Mouse (Mus musculus) brown adipose tissue, adult 24 weeks (tissue): ENCODE results near the gene 1520401A03Rik. TPM values are rescaled to one million over a fixed set of nuclear protein-coding genes. Genes with fewer than 3 reads are reported as not detected.

Source experiments
- H3K27ac ChIP-seq: fragments of 200-500 bp; replicated peaks from 2 replicates; pipeline ENCODE4 v1.5.1; 2012; ENCODE audit warnings: low read depth, mild to moderate bottlenecking, low read length
- H3K4me1 ChIP-seq: fragments of 200-500 bp; 2 replicates; pipeline ENCODE4 v1.6.1; 2012; ENCODE audit warnings: low read length, mixed read lengths; ENCODE audit not compliant: control insufficient read depth, insufficient read depth, insufficient read length
- H3K4me3 ChIP-seq: fragments of 200-500 bp; 2 replicates; pipeline ENCODE4 v1.5.1; 2012; ENCODE audit warnings: low read depth, mild to moderate bottlenecking, low read length, moderate library complexity; ENCODE audit not compliant: insufficient read depth
- polyA plus RNA-seq: library from polyadenylated mRNA; stranded (reverse); fragments of >200 nt; gene quantifications from 2 replicates; pipeline ENCODE4 v1.2.4, GENCODE M21; 2012; ENCODE audit not compliant: missing spikeins, insufficient read depth, insufficient read length

The 1520401A03Rik gene
- polyA plus RNA-seq, 1 experiment = not detected

GRCm38 (mm10) chr17:23699131-23700077 is 23.2 kb downstream of the 1520401A03Rik start:
- H3K27ac ChIP-seq = no peak overlapping the region
- H3K4me3 ChIP-seq = peak overlapping the region; percentile 67
- H3K4me1 ChIP-seq = no peaks in the 10 kb centered on the region

DNA sequence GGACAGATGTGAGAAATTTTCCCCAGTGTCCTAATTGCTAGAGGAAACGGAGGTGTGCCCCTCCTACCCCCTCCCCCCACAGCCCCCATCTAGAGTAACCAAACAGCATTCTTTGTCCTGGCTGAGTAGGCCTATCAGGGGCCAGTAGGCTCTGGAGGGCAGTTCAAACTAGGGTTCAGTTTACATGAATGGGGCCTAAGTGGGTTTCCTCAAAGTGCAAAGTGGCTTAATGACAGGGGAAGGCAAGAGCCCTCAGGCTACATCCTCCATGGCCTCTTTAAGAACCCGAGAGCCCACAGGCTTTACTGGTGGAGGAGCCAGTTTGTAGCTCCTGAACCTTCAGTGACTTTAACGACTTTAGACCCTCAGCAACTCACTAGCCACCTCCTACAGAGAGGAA is 26.8 kb downstream of the 1520401A03Rik start:
- Histone ChIP-seq H3K4me1 (no peaks in the 10 kb centered on the region), H3K4me3 (no peak overlapping the region), H3K27ac (no peak overlapping the region)

GRCm38 (mm10) chr17:23694491-23694890 is 28.1 kb downstream of the 1520401A03Rik start:
- Histone ChIP-seq H3K4me3 (no peak overlapping the region), H3K27ac (no peak overlapping the region), H3K4me1 (no peaks in the 10 kb centered on the region)

GRCm38 (mm10) chr17:23683856-23684672 is 38.5 kb downstream of the 1520401A03Rik start, which contains the start of gene Cldn9:
Cldn9 (minus strand) TSS chr17:23684026.
- no peaks in the 10 kb centered on the region for H3K4me1 ChIP-seq
- H3K4me3 ChIP-seq = no peak within 1 kb of the TSS
- H3K27ac ChIP-seq = no peak within 1 kb of the TSS

GRCm38 (mm10) chr17:23683226-23683625 is 39.4 kb downstream of the 1520401A03Rik start:
- Histone ChIP-seq H3K4me3 (no peak overlapping the region), H3K4me1 (no peaks in the 10 kb centered on the region), H3K27ac (no peak overlapping the region)

GRCm38 (mm10) chr17:23682530-23682929 is 40.1 kb downstream of the 1520401A03Rik start:
- Histone ChIP-seq H3K27ac (no peak overlapping the region), H3K4me3 (no peak overlapping the region), H3K4me1 (no peaks in the 10 kb centered on the region)

DNA sequence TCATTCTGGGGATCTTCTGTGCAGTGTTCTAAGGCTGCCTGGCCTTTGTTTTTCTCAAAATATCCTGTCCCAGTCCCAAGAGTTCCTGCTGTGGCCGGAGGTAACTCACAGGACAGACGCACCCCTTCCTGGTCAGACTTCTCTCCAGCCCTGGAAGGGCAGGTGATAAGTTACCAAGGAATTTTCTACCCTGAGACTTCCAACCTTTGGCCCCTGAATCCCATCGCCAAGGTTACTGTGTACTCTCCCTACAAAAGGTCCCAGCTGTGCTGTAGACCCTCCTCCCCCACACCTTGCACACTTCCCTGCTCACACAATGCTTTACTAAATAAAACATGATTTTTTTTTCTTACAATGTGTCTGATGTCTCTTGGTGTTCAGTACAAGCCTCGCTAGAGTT is 40.5 kb downstream of the 1520401A03Rik start:
- H3K27ac ChIP-seq = no peak overlapping the region
- no peaks in the 10 kb centered on the region for H3K4me1 ChIP-seq
- H3K4me3 ChIP-seq = no peak overlapping the region

DNA sequence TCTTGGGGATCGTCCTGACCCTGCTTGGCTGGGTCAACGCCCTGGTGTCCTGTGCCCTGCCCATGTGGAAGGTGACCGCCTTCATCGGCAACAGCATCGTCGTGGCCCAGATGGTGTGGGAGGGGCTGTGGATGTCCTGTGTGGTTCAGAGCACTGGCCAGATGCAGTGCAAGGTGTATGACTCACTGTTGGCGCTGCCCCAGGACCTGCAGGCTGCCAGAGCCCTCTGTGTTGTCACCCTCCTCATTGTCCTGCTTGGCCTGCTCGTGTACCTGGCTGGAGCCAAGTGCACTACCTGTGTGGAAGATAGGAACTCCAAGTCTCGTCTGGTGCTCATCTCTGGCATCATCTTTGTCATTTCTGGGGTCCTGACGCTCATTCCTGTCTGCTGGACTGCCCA is 41.5 kb downstream of the 1520401A03Rik start:
- Histone ChIP-seq H3K4me3 (no peak overlapping the region), H3K27ac (no peak overlapping the region), H3K4me1 (no peaks in the 10 kb centered on the region)

DNA sequence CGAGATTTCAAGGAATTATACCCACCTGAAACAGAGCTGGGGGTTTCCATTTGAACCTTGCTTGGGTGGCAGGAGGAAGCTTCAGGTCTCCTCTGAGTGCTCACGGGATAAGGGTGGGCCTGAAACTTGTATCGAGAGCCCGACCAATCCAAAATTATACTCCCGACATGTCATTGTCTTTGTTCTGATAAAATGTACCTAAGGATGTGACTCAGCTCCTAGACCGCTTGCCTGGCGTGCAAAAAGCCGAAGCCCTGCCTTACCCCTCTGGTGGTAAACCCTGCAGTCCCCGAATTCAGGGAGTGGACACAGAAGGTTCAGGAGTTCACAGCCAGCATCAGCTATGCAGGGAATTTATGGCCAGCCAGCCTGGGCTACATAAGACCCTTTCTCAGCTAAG is 42.2 kb downstream of the 1520401A03Rik start:
- Histone ChIP-seq H3K4me3 (no peak overlapping the region), H3K4me1 (no peaks in the 10 kb centered on the region), H3K27ac (no peak overlapping the region)

DNA sequence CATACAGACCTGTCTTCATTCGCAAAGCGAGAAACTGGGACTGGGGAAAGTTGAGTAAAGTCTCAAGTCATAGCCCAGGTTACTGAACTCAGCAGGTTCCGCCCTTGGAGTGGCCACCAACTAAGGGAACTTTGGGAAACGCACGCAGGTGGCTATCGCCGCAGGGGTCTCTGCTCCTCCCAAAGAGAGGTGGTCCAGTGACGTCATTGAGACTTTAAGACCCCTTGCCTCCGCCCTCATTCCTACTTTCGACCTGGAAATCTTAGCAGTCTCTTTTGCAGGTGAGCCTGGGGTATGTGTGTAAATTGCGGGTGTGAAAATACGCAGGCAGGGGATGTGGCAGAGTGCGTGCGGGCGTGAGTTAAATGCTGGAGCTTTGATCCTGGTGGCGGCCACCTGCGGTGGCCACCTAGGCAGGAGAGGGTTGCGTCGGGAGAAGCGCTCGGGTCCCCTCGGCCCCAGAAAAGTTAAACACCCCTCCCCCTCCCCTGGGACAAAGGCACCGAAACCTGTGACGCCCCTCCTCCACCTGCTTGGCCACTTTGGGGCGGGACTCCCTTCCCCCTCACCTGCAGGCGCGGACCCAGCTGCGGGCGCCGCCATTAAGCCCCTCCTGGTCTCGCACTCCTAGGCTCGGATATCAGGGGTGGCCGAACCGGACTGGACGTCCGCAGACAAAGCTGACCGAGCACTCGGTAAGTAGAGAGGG is 43.3 kb downstream of the 1520401A03Rik start, which contains the start of gene Cldn6:
Gene Cldn6 (plus strand): TSS at position 123 of the 709 bp plus-strand sequence.
- 0 out of 2 replicates have a peak, but pooled peaks cover 4% of the 10 kb centered on the region for H3K4me1 ChIP-seq
- no peak within 1 kb of the TSS for H3K4me3 ChIP-seq
- H3K27ac ChIP-seq = no peak within 1 kb of the TSS

DNA sequence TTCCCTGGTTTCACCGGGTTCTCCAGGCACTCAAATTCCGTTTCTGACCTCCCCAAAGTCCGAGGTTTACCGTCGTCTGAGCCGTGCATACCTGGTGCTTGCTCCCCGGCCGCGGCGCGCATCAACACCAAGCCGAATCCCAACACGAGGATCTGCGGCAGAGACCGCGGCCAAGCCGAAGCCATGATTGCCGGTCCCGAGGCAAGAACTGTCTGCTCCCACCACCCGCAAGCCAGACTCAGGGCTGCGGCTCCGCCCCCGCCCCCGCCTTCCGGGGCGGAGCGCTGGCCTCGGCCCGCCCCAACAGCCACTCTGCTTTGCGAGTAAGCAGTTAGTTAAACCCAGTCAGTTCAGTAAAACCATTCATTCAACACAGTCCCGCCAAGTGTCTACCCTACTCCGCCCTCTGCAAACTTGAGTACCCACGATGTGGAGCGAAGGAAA is 45.3 kb downstream of the 1520401A03Rik start, which contains the start of gene Tnfrsf12a:
Gene Tnfrsf12a (minus strand): TSS at position 233 of the 444 bp plus-strand sequence.
- Histone ChIP-seq H3K4me3 (peak within 1 kb of the TSS; percentile 81), H3K27ac (peak within 1 kb of the TSS; percentile 85), H3K4me1 (peaks cover 6% of the 10 kb centered on the region; the same call in 1 of the 2 replicates)

GRCm38 (mm10) chr17:23676473-23677031 is 46.0 kb downstream of the 1520401A03Rik start:
- peaks cover 6% of the 10 kb centered on the region; the same call in 1 of the 2 replicates for H3K4me1 ChIP-seq
- peak overlapping the region; percentile 81 for H3K4me3 ChIP-seq
- peak overlapping the region; percentile 85 for H3K27ac ChIP-seq

DNA sequence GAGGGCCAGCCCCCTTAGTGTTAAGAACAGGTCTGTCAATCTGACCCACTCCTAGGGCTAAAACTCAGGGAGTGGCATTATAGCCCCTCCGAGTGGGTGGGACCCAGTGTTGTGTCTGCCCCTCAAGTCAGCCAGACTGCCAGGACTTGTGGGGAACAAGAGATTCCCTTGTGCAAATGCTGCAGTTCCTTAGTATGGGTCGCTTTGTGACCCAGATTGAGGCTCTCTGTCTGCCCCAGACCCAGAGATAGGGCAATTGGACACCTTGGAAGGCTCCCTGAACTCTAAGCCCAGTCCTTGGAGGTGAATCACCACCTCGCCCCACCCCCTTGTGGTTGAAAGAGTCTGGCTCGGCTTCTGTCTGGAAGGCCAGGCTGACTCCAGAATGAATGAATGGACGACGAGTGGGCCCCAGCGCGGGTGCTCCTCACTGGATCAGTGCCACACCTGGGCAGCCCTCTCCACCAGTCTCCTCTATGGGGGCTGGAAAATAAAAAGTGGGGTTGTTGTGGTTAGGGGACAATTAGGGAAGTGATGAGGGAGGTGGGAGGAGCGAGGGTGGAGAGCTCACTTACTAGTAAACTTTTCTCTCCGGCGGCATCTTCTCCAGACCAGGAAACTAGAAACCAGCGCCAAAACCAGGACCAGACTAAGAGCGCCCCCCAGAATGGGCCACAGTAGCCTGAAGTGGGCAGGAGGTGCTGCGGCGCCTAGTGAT is 46.9 kb downstream of the 1520401A03Rik start:
- Histone ChIP-seq H3K4me3 (peak overlapping the region; percentile 81), H3K27ac (peak overlapping the region; percentile 73), H3K4me1 (peaks cover 6% of the 10 kb centered on the region; the same call in 1 of the 2 replicates)

GRCm38 (mm10) chr17:23675127-23675526 is 47.5 kb downstream of the 1520401A03Rik start:
- Histone ChIP-seq H3K4me1 (peaks cover 6% of the 10 kb centered on the region; the same call in 1 of the 2 replicates), H3K4me3 (peak overlapping the region; percentile 81), H3K27ac (peak overlapping the region; percentile 73)
